ENCODE assay signal across 21 mouse cellular contexts in the genomic region with DNA sequence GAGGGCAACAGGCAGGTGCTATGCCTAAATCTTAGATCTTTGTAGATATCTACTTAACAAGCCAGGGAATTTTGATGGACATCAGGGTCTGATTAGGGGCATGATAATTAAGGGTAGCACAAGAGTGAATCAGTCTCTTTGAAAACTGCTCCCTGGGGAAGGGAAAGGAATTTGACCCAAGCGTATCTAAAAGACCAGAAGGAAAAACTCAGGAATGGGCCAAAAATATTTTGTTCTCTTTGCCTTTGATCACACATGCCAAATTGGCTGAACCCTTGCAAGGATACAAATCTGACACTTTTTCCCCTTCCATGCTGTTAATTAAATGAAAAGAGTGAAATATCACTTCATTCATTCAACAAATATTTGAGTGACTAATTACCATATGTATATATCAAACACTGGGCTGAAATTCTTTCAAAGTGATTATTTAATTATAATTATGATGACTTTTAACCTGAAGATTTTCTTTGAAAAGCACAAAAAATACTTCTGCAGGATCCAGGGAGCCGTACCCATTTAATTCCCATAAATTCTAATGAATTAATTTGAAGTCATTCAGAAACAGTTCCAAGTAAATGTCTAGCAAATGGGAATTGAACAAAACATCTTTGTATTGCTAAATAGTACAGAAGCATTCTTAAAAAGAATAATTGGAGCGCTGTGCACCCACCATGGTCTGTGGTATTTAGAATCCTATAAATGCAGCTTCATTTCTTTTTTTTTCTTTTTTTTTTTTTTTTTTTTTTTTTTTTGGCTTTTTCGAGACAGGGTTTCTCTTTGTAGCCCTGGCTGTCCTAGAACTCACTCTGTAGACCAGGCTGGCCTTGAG. TPM values are rescaled to one million over a fixed set of nuclear protein-coding genes. Genes with fewer than 3 reads are reported as not detected.
DNase-seq lines count a peak whose midpoint lies in the region; ATAC-seq and TF ChIP-seq lines count a peak whose summit lies in the region.
"Had no signal": no experiment of that assay in that cellular context is flagged by ENCODE, and none has a peak within 500 bp of the region (broad histone marks: within the 10 kb centered on the region; RNA-seq: fewer than 3 reads in every experiment).

No protein-coding gene starts in this region.

- 73% methylated on average over 4 of the region's 4 CpGs for WGBS in hindbrain, embryonic 11.5 days
- WGBS in hindbrain, embryonic 12.5 days: 72% methylated on average over 4 of the region's 4 CpGs
- WGBS in liver, adult 2 months: 82% methylated on average over 4 of the region's 4 CpGs
- 54% methylated on average over 4 of the region's 4 CpGs for WGBS in embryonic facial prominence, embryonic 14.5 days

- no peaks in the 10 kb centered on the region for H3K27me3 ChIP-seq in hindbrain, embryonic 11.5 days (ENCODE audit: control insufficient read depth, insufficient read depth, low read length)
- no peaks in the 10 kb centered on the region for H3K27me3 ChIP-seq in hindbrain, embryonic 12.5 days
- H3K27me3 ChIP-seq in liver, adult 2 months (ENCODE audit: control insufficient read depth, insufficient read depth, low read length): no peaks in the 10 kb centered on the region
- no peaks in the 10 kb centered on the region for H3K27me3 ChIP-seq in embryonic facial prominence, embryonic 14.5 days (replicated peaks; ENCODE audit: control insufficient read depth, insufficient read depth, low read length)
- H3K27me3 ChIP-seq: heart, embryonic 15.5 days; kidney, embryonic 15.5 days; liver, embryonic 13.5 days; lung, embryonic 15.5 days had no signal

- TF ChIP-seq CTCF in liver, adult 2 months (IDR thresholded peaks at IDR 0.05; ENCODE audit: low read depth, low read length): no peak

- no peaks in the 10 kb centered on the region for H3K4me1 ChIP-seq in hindbrain, embryonic 11.5 days (replicated peaks; ENCODE audit: control insufficient read depth, insufficient read depth, low read length)
- no peaks in the 10 kb centered on the region for H3K4me1 ChIP-seq in hindbrain, embryonic 12.5 days
- H3K4me1 ChIP-seq in liver, adult 2 months (ENCODE audit: control insufficient read depth, insufficient read depth, low read length): no peaks in the 10 kb centered on the region
- H3K4me1 ChIP-seq in embryonic facial prominence, embryonic 14.5 days (ENCODE audit: control insufficient read depth, insufficient read depth, low read length): no peaks in the 10 kb centered on the region
- H3K4me1 ChIP-seq: heart, embryonic 15.5 days; kidney, embryonic 15.5 days; liver, embryonic 13.5 days; lung, embryonic 15.5 days; midbrain, embryonic 10.5 days had no signal

- TF ChIP-seq POLR2A in liver, adult 2 months (IDR thresholded peaks at IDR 0.05; ENCODE audit: extremely low read depth, insufficient read depth, low read length): no peak

- no peak for ATAC-seq in hindbrain, embryonic 11.5 days (ENCODE audit: low FRiP score)
- no peak for ATAC-seq in hindbrain, embryonic 12.5 days (ENCODE audit: low FRiP score)
- no peak for ATAC-seq in embryonic facial prominence, embryonic 14.5 days (ENCODE audit: low read depth)

- peak; percentile 12 for DNase-seq in hindbrain, embryonic 11.5 days (ENCODE audit: low spot score)
- DNase-seq in liver, adult 2 months (ENCODE audit: extremely low read depth, low read depth, low spot score): peak; percentile 52
- DNase-seq in liver: no peak
- DNase-seq in embryonic facial prominence, embryonic 14.5 days (ENCODE audit: low spot score): peak; percentile 12
- no peak for DNase-seq in heart, adult 9 months (ENCODE audit: low spot score in 2 of 2)
- no peak for DNase-seq in layer of hippocampus, adult 9-11 months
- DNase-seq: cerebellum, adult 9-10 months; gastrocnemius, postnatal 14 days; heart, adult 2 months; heart, postnatal 4 days; liver, embryonic 13.5 days; lung, postnatal 4 days; thymus, adult 2 months had no signal

- no peaks in the 10 kb centered on the region for H3K36me3 ChIP-seq in hindbrain, embryonic 11.5 days (ENCODE audit: control insufficient read depth, insufficient read depth, low read length)
- H3K36me3 ChIP-seq in hindbrain, embryonic 12.5 days: no peaks in the 10 kb centered on the region
- H3K36me3 ChIP-seq in liver, adult 2 months (ENCODE audit: control insufficient read depth, insufficient read depth, low read length): peaks cover 30% of the 10 kb centered on the region
- no peaks in the 10 kb centered on the region for H3K36me3 ChIP-seq in embryonic facial prominence, embryonic 14.5 days (ENCODE audit: control insufficient read depth, insufficient read depth, low read length)
- H3K36me3 ChIP-seq: kidney, embryonic 15.5 days; liver, embryonic 13.5 days; lung, embryonic 15.5 days; midbrain, embryonic 10.5 days had no signal

- H3K79me2 ChIP-seq in liver, adult 2 months (ENCODE audit: control insufficient read depth, insufficient read depth, low read length): no peaks in the 10 kb centered on the region

- H3K9me3 ChIP-seq in hindbrain, embryonic 11.5 days (ENCODE audit: control insufficient read depth, low read length): no peaks in the 10 kb centered on the region
- no peaks in the 10 kb centered on the region for H3K9me3 ChIP-seq in hindbrain, embryonic 12.5 days (replicated peaks)
- no peaks in the 10 kb centered on the region for H3K9me3 ChIP-seq in embryonic facial prominence, embryonic 14.5 days (ENCODE audit: control insufficient read depth, low read length)
- H3K9me3 ChIP-seq: heart, embryonic 15.5 days; kidney, embryonic 15.5 days; liver, embryonic 13.5 days; lung, embryonic 15.5 days; midbrain, embryonic 10.5 days had no signal

- H3K4me2 ChIP-seq in hindbrain, embryonic 11.5 days (replicated peaks; ENCODE audit: low read depth, low read length): no peak overlapping the region
- no peak overlapping the region for H3K4me2 ChIP-seq in hindbrain, embryonic 12.5 days (replicated peaks)
- no peak overlapping the region for H3K4me2 ChIP-seq in embryonic facial prominence, embryonic 14.5 days (ENCODE audit: low read depth, low read length)
- H3K4me2 ChIP-seq: heart, embryonic 15.5 days; kidney, embryonic 15.5 days; liver, embryonic 13.5 days; lung, embryonic 15.5 days had no signal

- H3K9ac ChIP-seq in hindbrain, embryonic 11.5 days (ENCODE audit: low read depth, low read length): no peak overlapping the region
- H3K9ac ChIP-seq in hindbrain, embryonic 12.5 days: no peak overlapping the region
- no peak overlapping the region for H3K9ac ChIP-seq in liver, adult 2 months (ENCODE audit: low read depth, low read length)
- H3K9ac ChIP-seq in embryonic facial prominence, embryonic 14.5 days (ENCODE audit: low read depth, low read length): no peak overlapping the region
- H3K9ac ChIP-seq: heart, embryonic 15.5 days; kidney, embryonic 15.5 days; liver, embryonic 13.5 days; lung, embryonic 15.5 days had no signal

- no peak overlapping the region for H3K4me3 ChIP-seq in hindbrain, embryonic 11.5 days (ENCODE audit: low read depth, low read length)
- H3K4me3 ChIP-seq in hindbrain, embryonic 12.5 days: no peak overlapping the region
- H3K4me3 ChIP-seq in liver, adult 2 months (ENCODE audit: insufficient read depth, low read depth, low read length): no peak overlapping the region
- no peak overlapping the region for H3K4me3 ChIP-seq in embryonic facial prominence, embryonic 14.5 days (ENCODE audit: low read depth, low read length)
- H3K4me3 ChIP-seq: heart, adult 2 months; heart, embryonic 15.5 days; kidney, embryonic 15.5 days; left cerebral cortex, adult 2 months; liver, embryonic 13.5 days; lung, embryonic 15.5 days; midbrain, embryonic 10.5 days had no signal

- no peak overlapping the region for H3K27ac ChIP-seq in hindbrain, embryonic 11.5 days (ENCODE audit: low read depth, low read length)
- no peak overlapping the region for H3K27ac ChIP-seq in hindbrain, embryonic 12.5 days
- no peak overlapping the region for H3K27ac ChIP-seq in liver, adult 2 months (replicated peaks; ENCODE audit: insufficient read depth, low read depth, low read length)
- H3K27ac ChIP-seq in embryonic facial prominence, embryonic 14.5 days (replicated peaks; ENCODE audit: low read depth, low read length): no peak overlapping the region
- H3K27ac ChIP-seq: heart, adult 2 months; heart, embryonic 15.5 days; kidney, embryonic 15.5 days; left cerebral cortex, adult 2 months; liver, embryonic 13.5 days; lung, embryonic 15.5 days; midbrain, embryonic 10.5 days had no signal

RNA-seq across cellular contexts. Expression of a gene that starts 26.5 kb away (rescaled TPM):
- 7.9 and 8.3 TPM in 2 replicates for polyA plus RNA-seq in hindbrain, embryonic 11.5 days (2014; fragmentation: Nextera tagmentation; extraction: Ambion mirVana)
- 7.6 and 7.8 TPM in 2 replicates for polyA plus RNA-seq in hindbrain, embryonic 12.5 days (2016; fragmentation: Nextera tagmentation; extraction: Ambion mirVana)
- total RNA-seq in liver, adult 2 months (2014; rRNA removed): 0.09 TPM in 1 of 2 replicates, not detected in the other
- polyA plus RNA-seq in liver, adult 2 months (2012; rRNA removed): 0.05 TPM in 1 of 2 replicates, not detected in the other
- 3.5 and 4.2 TPM in 2 replicates for polyA plus RNA-seq in embryonic facial prominence, embryonic 14.5 days (2014; fragmentation: Nextera tagmentation; extraction: Ambion mirVana)
- total RNA-seq: adrenal gland, adult 18-20 months; heart, adult 2 months had no signal
- polyA plus RNA-seq: C2C12; heart, adult 2 months had no signal

Comparison
In these comparisons a context has a peak if more than half of its experiments do, and no peak if none do; other contexts are left out.
1. DNase-seq: peak in hindbrain, embryonic 11.5 days (single experiment), liver, adult 2 months (single experiment) and embryonic facial prominence, embryonic 14.5 days (single experiment); none in liver (single experiment), heart, adult 9 months (0 of 2) and layer of hippocampus, adult 9-11 months (single experiment).